Mouse (Mus musculus): ENCODE results near the gene Galnt18.
A peak's percentile ranks its signal among the peaks of the same experiment; 100 is the strongest.

The Galnt18 gene

DNA sequence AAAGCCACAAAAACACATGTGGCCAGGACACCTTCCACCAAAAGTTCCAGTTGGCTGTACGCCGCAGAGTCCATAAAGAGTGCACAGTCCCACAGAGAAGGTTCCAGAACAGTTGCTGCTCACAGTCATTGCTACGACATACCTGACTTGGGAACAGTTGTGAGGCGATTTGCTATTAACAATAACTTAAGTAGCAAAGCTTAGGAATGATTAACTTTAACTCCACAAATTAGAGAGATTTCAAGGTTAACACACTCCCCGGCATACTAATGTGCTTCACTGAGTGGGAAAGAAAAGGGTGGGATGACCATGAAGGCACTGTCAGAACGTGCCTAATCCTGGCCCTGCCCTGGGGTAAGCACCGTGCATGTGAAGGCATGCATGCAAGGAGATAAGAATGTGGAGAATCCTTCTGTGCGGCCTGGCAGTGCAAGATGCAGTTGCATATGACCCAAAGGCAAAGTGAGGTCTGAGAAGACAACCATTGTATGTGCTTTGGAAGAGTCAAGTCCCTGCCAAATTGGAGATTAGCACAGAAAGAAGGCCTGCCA is 8.5 kb downstream of the Galnt18 start:
- peak; percentile 79 to 87 for DNase-seq

DNA sequence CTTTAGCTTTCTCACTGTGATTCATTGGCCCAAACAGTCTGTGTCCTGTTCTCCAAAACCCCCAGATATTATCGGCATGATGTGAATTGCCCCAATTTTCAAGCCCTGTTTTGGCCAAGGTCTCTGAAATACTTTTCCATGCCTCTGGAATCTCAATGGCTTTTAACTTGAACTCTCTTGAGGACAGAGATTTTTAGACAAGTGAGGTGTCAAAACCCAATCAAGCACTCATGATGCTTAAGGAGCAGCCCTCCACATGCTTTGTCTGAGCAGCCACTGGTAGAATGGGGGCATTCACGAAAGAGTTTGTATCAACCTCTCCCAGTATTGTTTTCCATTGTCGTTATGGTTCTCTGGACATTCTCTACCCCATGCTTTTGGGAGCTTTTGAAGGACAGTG is 9.2 kb downstream of the Galnt18 start:
- no peak for DNase-seq

DNA sequence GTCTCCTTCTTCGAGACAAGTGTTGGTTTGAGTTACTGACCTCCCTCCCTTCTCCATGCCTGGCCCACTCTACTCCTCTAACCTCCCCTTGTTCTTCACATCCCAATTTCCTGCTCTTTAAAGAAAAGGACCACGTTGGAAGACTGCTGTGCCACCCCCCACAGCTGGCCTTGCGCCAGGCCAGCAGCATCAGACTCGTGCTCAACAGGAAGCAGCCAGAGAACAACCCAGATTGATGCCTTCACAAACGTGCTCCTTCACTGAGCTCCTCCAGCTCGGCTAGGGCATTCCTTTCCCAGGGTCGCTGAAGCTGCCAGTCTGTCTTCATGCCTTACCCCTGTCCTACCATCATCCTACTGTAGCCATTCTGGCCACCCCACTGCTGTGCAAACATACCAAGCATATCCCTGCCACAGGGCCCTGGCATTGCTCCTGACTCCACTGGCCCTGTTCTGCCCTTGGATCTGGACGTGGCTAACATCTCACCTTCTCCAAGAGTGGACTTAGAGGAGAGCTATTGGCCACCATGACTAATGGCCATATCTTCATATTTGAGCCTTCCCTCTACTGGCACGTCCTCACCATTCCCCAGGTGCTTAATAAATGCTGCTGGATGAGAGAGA is 13.5 kb downstream of the Galnt18 start:
- no peak for DNase-seq

DNA sequence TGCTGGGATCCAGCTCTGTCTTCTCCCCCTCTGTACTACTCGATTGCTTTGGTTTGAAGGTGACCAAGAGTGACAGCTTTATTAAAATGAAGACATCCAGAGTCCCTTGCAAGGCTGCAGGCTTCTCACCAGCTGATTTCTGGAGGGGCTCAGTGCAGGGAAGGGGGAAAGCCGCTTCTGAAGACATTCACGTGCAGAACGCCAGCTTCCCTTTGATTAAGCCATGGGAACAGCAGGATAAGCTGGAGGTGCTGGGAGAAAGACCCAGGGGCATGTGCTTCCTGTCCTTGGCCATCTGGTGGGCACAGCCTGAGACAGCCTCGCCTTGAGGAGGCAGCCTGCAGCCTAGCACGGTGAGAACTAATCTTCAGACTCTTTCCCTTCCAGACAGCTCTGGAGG is 17.0 kb downstream of the Galnt18 start:
- DNase-seq, result no peak

DNA sequence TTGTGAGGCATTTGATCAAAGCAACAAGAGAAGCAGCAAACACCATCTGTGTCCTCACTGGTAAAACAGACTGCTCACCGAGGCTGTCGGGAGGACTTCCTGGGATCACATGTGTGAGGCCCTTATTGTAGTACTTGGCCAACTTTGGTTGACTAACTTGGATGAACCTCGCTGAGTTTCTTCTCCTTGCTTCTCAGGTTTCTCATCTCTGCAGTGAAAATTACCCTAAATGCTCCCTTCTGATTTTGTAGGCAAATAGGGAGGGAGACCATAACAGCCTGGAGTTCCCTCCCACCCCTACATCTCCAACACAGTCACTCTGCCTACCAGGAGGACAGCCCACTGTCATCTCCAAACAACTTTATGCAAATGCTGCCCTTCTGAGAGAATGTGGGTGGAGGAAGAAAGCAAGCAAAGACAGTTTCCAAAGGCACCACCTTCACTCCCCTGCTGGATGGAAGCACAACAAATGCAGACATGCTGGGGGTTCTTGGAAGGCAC is 31.2 kb downstream of the Galnt18 start:
- no peak for DNase-seq

DNA sequence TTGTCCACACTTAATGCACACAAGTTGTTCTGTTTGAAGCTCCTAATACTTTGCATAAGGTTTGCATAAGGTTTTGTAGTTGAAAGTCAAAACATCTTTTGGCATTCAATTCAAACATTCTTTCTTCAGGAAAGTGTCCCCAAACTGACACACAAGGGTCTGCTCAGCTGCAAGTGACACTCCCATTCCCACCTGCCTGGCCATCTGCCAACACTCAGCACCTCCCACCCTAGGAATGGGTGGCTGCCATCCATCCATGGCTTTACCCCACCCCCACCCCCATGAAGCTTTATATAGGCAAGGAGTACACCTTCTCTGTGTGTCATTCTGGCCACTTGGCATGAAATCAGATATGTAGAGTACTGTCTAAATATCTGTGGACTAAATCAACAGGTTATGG is 35.0 kb downstream of the Galnt18 start:
- DNase-seq, result no peak

DNA sequence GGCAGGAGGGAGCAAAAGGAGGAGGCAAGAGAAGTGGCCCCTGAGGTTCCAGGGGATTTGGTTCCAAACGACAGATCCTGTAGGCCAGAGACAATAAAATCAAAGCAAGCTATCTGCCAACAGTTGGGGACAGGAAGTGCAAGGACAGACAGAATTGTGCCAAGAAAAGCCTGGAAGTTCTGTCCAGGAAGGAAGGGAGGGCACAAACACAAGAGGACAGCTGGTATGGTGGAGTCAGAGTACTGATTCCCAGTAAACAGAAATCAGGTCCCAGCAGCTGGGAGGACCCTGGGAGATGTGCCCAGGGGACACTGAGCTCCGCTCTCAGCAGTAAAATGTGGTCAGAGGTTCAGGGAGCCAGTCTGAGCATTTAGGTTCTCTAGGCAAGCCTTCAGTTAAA is 38.2 kb downstream of the Galnt18 start:
- DNase-seq, result peak; percentile 30 to 61

DNA sequence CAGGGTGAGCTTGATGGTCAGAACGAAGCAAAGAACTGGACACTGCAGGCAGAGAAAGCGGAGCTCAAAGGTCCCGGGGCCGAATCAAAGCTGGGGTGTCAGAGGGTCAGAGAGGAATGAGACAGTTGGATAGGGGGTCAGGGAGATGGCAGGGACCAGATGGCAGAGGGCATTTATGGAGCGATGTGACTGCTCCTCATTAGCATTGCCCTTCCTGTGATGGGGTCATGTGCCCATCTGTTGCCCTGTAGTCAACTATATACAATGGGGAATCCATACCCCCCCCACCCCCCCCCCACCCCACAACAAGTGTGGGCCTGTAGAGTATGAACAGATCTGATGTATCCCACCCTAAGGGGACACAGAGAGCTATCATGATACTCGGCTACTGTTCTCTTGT is 39.7 kb downstream of the Galnt18 start:
- DNase-seq, result no peak

DNA sequence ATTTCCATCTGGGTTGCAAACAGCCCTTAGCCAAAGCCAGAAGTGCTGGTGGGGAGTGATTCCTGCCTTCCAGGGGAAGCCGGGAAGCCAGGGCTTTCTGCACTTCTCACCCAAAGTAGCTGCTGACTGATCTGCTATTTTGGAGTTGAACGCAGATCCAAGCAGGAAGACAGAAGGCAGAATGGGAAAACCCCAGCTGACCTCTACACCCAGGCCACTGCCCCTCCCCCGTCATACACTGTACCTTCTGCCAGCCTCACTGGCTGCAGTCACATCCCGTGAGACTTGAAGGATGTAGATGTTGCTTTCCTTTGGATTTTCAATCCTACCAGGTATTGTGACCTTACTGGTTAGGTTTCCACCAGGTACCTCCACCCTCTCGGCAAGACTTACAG is 40.4 kb downstream of the Galnt18 start:
- peak; percentile 59 to 73 for DNase-seq

DNA sequence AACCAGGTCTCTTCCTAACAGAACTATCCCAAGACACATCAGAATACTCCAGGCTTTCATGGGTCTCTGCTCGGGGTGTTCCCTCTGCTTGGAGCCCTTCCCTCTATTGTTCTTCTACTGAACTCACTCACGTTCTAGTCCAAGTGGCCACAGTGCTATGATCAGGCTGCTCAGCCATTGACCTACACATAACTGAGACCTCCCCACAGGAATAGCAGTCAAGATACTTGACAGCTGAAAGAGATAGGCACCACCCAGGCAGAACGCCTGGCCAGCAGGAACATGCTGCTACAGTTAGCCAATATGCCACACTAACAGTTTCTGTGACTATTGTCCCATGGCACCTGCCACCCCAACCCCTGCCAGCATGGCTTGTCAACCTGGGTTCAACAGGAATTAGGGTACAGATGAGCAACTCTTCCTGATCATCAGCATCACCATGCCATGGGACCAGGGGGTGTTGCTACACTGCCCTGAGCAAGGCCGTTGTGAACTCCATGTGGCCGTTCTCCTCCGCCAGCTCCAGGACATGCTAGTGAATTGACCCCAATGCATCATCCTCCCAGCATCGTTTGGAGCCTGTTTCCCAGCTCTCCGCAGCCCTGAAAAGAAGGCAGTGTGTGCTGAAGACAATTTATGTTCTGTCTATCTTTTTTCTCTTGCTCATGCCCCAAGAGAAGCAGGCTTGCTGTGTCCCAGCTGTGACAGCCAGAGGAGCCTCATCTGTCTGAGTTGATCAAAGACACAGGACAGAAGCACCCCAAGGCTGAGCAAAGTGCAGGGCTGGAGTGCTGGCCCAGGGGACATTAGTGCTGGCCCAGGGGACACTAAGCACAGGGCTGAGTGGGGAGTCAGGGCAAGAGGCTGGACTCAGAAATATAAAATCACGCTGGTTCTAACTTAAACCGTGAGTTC is 41.1 kb downstream of the Galnt18 start:
- no peak for DNase-seq

DNA sequence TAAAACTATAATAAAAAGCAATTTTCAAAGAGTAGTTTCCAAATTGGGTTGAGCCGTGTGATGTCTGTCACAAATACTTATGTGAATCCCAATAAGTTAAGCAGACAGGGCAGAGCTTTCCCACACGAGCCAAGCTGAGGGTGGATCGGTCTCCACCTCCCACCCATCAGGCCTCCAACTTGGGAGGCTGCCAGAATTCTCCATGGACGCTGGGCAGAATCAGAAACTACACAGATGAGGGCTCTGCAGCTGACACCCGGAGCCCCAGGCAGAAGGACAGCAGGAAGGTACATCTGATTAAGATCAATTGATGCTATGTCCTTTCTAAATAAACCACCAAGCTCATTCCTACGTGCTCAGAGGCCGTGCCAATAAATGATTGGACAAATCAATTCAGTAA is 42.4 kb downstream of the Galnt18 start:
- peak in 1 of 2 experiments; percentile 47 for DNase-seq

DNA sequence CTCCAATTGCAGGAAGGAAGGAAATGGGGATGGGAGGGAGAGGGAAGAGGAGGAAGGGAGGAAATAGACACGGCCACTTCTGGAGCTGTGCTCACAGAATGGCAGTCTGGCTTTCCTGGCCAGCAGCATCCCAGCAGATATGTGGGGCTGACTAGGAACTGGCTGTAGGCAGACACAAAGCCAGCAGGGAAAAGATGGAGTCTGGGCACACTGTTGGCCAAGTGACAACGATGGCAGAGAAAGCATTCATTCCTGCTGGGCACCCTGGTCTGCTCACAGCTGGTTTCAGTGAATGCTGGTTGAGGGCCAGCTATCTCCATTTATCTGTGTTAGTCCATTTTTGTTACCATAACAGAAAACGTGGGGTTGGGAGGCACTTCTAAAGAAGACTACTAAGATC is 43.4 kb downstream of the Galnt18 start:
- DNase-seq, result no peak

DNA sequence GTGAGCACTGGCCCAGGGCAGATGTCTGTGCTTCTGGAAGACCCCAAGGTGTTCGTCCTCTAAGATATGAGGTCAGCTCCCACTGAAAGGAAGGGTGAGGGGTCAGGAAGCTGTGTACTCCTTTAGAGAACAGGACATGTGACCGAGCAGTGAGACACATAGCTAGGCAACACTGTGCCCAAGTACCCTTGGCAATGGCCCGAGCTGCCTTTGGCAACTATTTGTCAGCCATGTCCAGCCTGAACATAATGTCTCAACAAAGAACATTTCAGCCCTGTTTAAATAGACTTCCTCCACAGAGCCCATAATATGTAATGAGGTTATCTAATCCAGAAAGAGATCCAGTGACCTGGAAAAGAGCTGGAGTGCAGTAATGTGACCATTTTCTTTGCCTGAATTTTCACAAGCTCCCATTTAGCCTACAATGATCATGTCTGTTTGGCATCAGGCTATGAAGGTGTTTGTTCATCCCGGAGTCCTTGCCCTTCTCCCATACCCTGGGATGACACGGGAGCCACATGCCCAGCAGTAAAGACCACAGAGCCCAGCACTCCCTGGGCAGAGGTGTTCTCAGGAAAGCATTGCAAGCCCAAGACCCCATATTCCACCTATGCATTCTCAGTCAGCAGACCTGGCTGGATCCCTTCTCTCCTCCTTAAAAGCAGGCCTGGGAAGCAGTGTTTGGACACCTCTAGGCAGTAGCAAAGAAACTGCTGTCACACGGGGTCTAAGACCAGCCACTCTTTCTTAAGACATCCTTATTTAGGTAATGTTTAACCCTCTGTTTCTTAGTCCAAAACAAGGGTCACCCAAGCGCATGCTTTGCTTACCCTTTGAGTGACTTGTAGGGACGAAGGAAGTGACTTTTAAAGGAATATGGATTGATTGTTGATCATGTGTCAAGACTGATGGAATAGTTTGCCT is 49.2 kb downstream of the Galnt18 start:
- peak; percentile 80 to 92 for DNase-seq

DNA sequence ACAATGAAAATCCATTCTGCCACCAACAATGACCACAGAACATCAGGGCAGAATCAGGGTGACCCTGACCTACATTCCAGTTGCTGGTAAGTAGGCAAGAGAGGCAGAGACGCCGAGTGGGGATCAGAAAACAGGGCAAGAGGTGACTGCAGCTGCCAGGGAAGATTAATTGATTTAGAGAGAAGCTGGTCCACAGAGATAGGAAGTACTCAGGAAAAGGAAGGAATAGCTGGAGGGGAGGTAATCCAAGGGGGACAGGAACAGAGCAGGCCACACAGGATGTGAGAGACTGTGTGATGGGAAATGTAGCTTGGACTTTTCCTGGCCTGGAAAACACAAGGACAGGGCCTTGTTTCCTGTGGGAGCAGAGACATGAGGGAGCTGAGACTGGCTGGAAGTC is 52.8 kb downstream of the Galnt18 start:
- DNase-seq, result peak in 1 of 2 experiments; percentile 59

DNA sequence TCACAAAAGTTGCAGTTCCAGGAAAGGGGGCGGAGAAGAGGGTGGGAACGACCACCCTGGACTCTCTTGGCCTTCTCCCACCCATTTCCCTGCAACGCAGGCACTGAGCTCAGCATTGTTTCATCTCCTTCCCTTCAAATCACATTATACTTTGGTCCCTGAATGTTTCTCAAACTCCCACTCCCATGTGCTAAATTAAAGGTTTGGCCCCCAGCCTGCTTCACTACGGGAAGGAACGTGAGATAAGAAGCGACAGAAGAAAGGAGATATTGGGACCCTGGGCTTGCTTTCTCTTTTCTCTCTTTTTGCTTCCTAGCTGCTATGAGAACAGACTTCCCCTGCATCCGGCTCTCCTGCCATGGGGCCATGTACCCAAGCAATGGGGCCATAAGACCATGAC is 55.0 kb downstream of the Galnt18 start:
- DNase-seq, result no peak

DNA sequence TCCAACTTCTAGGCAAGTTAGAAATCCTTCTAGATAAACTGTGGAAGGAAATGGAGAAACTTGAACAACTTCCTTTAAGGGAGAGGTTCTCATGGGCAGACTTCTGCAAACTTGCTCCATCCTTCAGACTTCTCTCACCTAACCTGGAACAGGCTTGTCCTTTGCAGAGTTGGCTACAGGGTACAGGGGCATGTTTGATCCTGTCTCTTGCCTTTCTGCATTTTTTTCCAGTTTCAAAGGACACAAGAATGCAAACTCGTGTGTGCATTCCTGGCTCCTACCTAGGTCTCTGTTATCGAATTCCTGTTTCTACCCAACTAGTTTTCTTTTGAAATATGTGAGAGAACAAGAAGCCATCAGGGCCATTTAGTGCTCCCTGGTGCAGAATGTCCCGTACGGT is 55.8 kb downstream of the Galnt18 start:
- DNase-seq, result no peak

DNA sequence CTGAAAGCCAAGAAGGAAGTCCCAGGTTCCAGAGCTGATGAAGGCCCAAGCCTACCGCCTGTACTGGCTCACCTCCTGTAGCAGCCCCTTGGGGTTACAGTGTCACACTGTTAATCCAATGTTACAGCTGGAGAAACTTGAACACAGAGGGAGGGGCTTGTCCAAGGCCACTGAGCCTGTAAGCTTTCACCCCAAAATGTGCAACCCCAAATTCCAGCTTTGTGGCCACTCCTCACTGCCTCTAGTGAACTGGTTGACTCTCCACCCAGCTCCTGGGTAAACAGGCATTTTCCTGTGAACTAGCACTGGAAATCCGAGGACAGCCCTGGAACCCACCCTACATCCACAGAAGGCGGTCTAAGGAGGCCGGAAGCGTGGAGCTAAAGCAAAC is 58.5 kb downstream of the Galnt18 start:
- no peak for DNase-seq

DNA sequence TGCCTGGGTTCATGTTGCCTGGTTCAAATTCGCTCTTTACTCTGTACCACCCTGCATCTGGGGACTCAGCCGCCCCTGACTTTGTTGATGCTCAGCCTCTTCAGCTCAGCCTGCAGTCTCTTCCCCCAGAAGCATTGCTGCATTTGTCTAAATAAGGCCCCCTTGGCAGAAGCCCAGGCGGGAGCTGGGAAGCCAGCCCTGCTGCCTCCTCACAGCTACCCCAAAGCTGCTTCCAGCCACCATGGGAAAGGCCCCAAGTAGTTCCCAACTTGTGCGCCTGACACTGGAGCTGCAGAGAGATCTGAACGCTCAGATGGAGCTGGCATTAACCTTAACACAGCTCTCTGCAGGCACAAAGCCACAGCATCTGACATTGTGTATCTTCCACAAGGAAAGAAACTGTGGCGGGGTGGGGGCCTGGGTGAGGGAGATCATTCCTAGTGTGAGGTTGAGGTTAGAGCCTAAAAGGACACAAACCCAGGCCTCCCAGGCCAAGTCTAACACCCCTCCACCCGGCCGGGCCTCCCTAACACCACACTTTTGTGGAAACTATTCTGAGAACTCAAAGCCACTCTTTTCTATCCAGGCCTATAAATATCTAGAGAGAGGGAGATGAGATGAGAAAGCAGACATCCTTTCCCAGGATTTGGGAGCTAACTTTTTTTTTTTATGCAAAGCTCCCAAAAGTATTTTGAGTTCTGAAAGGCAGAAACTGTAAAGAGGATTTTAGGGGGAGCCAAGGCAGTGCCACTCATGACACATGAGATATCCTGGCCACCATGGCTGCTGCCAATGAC is 59.1 kb downstream of the Galnt18 start:
- DNase-seq, result no peak

DNA sequence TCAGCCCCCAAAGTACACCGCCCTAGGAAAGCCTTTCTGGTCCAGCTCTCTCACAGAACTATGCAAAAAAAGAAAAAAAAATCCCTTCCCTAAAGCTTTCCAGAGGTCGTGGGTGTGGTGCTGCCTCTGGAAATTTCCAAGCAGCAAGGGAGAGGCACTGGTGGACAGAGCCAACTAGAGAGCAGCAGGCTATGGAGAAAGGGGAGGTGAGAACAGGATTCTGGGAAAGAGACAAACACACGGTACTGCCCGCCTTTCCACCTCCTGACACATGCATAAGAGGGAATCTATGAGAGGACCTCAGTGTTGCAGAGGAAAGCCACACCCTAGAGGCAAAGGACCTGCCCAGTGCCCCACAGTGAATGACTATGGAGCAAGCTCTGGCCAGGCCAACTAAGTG is 60.9 kb downstream of the Galnt18 start:
- peak in 1 of 2 experiments; percentile 33 for DNase-seq

DNA sequence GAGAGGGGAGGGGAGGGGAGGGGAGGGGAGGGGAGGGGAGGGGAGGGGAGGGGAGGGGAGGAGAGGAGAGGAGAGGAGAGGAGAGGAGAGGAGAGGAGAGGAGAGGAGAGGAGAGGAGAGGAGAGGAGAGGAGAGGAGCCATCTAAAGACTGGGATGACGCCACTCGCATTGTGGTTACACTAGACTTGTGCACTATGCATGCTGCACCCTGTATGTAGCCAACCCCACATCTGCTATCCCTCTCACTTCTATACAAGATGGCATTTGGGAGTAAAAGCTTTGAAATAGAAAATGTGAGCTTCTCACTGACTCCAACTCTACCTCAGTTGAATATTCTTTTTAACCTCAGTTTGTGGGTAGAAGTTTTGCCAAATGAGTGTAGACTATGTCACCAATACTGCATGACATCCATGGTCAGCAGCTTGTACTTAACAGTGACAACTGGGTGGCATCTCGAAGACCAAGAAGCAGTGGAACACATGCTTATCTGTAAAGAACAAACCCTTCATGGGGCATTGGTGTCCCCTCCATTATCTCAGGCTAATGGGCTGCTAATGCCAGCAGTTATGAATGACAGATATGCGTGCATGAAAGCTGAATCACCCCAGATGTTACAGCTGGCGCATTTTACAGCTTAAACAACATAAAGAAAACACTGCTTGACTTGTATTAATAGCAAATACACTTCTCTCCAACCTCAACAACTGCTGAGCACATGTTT is 65.0 kb downstream of the Galnt18 start:
- DNase-seq, result no peak
